Mouse (Mus musculus) gastrocnemius, adult 8-10 months (tissue): ENCODE measurements at regions not wholly inside any gene's neighbourhood (a gene's known extent, or its start where the extent isn't known, plus 50 kb on each side); places are given as distances from the start of the nearest gene placed in this dataset.

Experiments used
- DNase-seq, 2 experiments: peaks; one replicate each; pipeline ENCODE4 v3.0.0; 2022; ENCODE audit warnings: low spot score in 2 of 2

DNA sequence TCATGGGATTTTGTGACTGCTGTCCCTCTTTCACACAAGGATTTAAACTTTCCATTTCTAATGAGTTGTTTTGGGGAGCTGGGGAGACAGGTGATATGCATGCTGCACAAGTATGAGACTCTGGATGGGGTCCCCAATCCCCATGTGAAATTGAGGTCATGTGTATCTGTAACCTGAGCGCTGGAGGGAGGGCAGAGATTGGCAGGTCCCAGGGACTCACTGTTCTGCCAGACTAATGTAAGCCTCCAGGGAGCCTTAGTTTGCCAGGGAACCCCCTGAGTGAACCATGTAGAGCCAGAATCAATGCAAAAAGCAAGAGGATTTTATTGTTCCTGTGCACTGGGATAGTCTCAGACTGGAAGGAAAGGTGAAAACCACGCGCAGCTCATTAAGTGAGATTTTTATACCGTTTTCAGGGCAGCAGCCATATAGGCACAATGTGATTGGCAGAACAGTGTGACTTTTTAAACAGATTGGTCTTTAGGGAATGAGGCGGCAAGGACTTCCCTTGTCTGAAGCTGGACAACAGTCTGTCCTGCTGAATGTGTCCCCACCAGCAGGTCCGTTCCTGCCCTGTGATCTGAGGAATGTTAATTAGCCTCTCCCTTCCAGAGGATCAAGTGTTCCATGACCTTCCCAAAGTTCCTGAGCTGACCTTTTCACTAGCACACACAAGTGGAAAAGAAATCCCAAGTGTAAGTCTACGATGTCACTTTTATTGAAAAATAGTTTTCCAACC lies 59.9 kb upstream of the Oxgr1 start:
- peak; percentile 17 to 40 for DNase-seq

DNA sequence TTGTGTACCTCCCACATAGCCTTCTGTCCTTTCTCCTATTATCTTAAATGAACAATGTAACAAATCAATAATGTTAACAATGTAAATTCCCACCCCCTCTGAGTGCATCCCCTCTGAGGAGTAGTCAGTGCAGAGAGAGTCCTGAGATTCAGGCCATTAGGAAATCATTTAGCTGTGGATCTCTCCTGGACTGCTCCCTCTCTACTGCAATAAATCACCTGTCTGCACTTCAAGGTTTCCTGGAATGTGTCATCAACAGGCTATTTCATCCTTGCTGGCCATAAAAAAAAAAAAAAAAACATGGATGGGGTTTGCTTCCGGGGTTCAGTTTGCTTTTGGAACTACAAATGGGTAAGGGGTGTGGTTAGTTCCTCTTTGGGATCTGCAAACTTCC lies 60.5 kb upstream of the Oxgr1 start:
- DNase-seq, result no peak

DNA sequence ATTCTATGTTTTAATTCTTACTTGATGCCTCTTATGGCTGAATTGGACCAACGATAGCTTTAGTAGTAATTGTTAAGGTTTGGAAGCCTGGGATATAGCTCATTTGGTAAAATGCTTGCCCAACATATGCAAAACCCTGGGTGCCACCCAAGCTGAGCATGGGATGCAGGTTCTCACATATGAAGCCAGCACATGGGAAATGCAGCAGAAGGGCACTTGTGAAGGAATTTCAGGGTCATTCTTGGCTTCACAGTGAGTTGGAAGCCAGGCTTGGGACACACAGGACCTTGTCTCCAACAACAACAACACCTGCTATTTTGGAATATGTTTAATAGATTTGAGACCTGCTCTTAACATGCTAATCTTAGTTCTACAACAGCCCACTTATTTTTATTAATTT lies 67.6 kb upstream of the Oxgr1 start:
- DNase-seq, result no peak

DNA sequence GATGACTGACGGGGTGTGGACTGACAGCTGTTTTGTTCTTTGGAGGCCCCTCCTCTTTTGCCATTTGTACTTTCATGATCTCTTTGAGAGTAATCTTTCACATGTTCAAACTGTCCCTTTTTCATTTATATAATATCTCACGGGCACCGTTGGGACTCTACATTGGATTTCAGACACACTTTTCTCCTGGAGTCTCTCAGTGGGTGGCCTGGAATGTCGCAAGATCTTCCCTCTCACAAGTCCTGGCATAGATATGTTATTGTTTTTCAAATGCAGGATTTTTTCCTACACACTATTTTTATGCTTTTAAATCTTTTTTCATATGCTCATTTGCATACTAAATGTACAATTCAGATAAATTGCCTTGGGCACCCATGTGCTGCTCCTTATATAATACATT lies 71.1 kb upstream of the Oxgr1 start:
- DNase-seq, result no peak

GRCm38 (mm10) chr14:120118582-120118981 lies 76.3 kb upstream of the Oxgr1 start:
- DNase-seq, result no peak

- no peak for DNase-seq
Measured at GRCm38 (mm10) chr14:120119094-120119501, 76.9 kb upstream of the Oxgr1 start.

DNA sequence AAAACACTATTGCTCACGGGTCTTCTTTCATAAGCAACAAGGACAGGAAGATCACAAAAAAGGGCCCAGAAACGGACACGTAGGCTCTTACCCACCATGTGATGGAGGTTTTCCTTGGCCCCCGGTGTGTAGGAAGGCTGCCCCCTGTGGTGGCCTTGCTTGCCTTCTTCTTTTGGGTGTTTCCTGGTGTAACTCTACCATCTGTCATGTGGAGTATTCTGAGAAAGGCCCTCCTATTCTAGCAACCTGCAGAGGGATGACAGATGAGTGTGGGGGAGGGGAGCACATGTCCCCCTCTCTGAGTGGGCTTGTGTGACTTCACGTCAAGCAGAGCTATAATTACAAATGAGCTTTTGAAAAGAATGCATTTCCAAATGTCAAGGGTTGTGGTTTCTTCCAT lies 77.3 kb upstream of the Oxgr1 start:
- DNase-seq, result no peak

GRCm38 (mm10) chr14:120120261-120120660 lies 78.0 kb upstream of the Oxgr1 start:
- no peak for DNase-seq

- DNase-seq, result no peak
Measured at GRCm38 (mm10) chr14:120125315-120125714, 83.1 kb upstream of the Oxgr1 start.

GRCm38 (mm10) chr14:120127481-120127880 lies 85.2 kb upstream of the Oxgr1 start:
- no peak for DNase-seq

GRCm38 (mm10) chr14:120134346-120135008 lies 92.2 kb upstream of the Oxgr1 start:
- no peak for DNase-seq

- DNase-seq, result no peak
Measured at GRCm38 (mm10) chr14:120135198-120135597, 93.0 kb upstream of the Oxgr1 start.

DNA sequence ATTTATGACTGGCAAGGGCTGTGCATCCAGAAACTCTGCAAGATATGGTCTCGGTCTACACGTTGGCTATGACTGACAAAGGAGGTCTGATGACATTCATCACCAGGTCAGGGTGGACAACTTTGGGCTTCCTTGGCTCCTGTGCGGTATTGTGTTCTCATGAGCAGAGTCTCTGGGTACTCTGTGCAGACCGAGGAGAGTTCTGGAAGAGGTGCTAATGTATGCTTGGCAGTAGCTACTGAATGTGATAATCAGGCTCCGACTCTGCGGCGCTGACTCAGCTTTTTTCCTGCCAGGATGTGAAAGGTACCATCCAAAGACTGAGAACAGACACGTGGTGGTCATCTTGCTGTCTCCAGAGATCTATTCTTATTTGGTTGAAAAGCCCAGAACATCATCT lies 94.5 kb upstream of the Oxgr1 start:
- no peak for DNase-seq

GRCm38 (mm10) chr14:120137680-120138136 lies 95.5 kb upstream of the Oxgr1 start:
- peak; percentile 82 to 87 for DNase-seq

DNA sequence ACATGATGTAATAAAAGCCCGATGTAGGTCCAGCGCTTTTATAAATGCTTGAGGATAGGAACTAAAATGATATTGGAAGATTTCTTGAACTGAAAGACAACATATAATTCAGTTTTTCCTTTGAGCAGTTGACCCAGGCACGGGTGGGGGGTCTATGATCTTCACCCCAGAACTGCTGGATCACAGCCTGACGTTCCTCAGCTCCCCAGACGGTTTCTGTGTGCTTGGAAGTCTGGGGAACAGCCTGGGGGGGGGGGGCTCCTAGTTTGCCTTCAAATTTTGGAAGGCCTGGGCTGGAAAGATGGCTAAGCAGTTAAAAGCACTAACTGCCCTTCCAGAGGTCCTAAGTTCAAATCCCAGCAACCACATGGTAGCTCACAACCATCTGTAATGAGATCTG lies 96.3 kb upstream of the Oxgr1 start:
- no peak for DNase-seq

GRCm38 (mm10) chr14:120139256-120139655 lies 97.0 kb upstream of the Oxgr1 start:
- no peak for DNase-seq

GRCm38 (mm10) chr14:120139671-120140071 lies 97.4 kb upstream of the Oxgr1 start:
- no peak for DNase-seq

GRCm38 (mm10) chr14:120140211-120140610 lies 98.0 kb upstream of the Oxgr1 start:
- no peak for DNase-seq

GRCm38 (mm10) chr14:120140791-120141747 lies 98.8 kb upstream of the Oxgr1 start:
- no peak for DNase-seq

GRCm38 (mm10) chr14:120142281-120142680 lies 100.0 kb upstream of the Oxgr1 start:
- DNase-seq, result no peak

- no peak for DNase-seq
Measured at GRCm38 (mm10) chr14:120144451-120144850, 102.2 kb upstream of the Oxgr1 start.

DNA sequence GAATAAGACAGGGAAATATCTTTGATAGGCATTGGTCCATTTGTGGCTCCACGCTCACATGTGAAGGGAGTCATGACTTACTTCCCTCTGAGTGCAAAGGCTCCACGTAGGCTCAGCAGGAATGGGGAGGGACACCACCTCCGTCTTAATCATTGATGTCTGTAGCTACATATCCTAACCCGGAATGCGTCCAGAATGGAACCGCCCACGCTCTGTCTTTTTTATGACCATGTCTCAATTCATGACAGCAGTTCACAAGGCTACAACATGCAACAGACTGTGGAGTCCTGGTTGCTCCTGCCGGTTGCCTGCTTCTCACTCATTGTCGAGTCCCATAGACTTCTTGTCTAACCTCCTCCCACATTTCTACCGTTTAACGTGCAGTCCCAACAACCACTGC lies 104.1 kb upstream of the Oxgr1 start:
- DNase-seq, result no peak
